Mouse (Mus musculus) heart, embryonic 14.5 days (tissue): ENCODE measurements around the gene Jph3. TPM values are rescaled to one million over a fixed set of nuclear protein-coding genes. Genes with fewer than 3 reads are reported as not detected.

Experiments
- ATAC-seq: fragments of 200-750 bp; cut with Nextera tagmentation; 2 replicates; pipeline ENCODE4 v1.8.0; 2017; ENCODE audit warnings: low read depth, moderate TSS enrichment; ENCODE audit not compliant: insufficient number of reproducible peaks, insufficient read depth, low FRiP score
- H3K27ac ChIP-seq, 2 experiments: fragments of 200-500 bp in 1 of 2; fragments of 300-500 bp in 1 of 2; sonication (generic) in 1 of 2; replicated peaks in 1 of 2; 2 replicates each; pipeline ENCODE4 v1.5.1; 2012 to 2014; ENCODE audit warnings: low read depth in 2 of 2, low read length in 2 of 2, control low read depth in 1 of 2, mild to moderate bottlenecking in 1 of 2, mixed read lengths in 1 of 2; ENCODE audit not compliant: control insufficient read depth in 1 of 2, insufficient read depth in 1 of 2
- H3K27me3 ChIP-seq: fragments of 300-500 bp; sonication (generic); 2 replicates; pipeline ENCODE4 v1.6.1; 2014; ENCODE audit warnings: mild to moderate bottlenecking, low read length, control low read depth; ENCODE audit not compliant: control insufficient read depth, insufficient read depth
- H3K36me3 ChIP-seq: fragments of 300-500 bp; sonication (generic); 2 replicates; pipeline ENCODE4 v1.6.1; 2014; ENCODE audit warnings: mild to moderate bottlenecking, control low read depth, low read length, mixed read lengths; ENCODE audit not compliant: control insufficient read depth, insufficient read depth
- H3K4me1 ChIP-seq, 2 experiments: fragments of 200-500 bp in 1 of 2; fragments of 300-500 bp in 1 of 2; sonication (generic) in 1 of 2; 2 replicates each; pipeline ENCODE4 v1.6.1; 2012 to 2014; ENCODE audit warnings: low read length in 2 of 2, control low read depth in 1 of 2, mixed read lengths in 1 of 2; ENCODE audit not compliant: control insufficient read depth in 2 of 2, insufficient read depth in 2 of 2
- H3K4me2 ChIP-seq: fragments of 300-500 bp; sonication (generic); 2 replicates; pipeline ENCODE4 v1.6.1; 2014; ENCODE audit warnings: mild to moderate bottlenecking, low read length
- H3K4me3 ChIP-seq, 2 experiments: fragments of 200-500 bp in 1 of 2; fragments of 300-500 bp in 1 of 2; sonication (generic) in 1 of 2; 2 replicates each; pipeline ENCODE4 v1.5.1; 2012 to 2014; ENCODE audit warnings: low read length in 2 of 2, mild to moderate bottlenecking in 2 of 2, control low read depth in 1 of 2, low read depth in 1 of 2, moderate library complexity in 1 of 2; ENCODE audit not compliant: control insufficient read depth in 1 of 2, insufficient read depth in 1 of 2
- H3K9ac ChIP-seq: fragments of 300-500 bp; sonication (generic); 2 replicates; pipeline ENCODE4 v1.6.1; 2014; ENCODE audit warnings: mild to moderate bottlenecking, low read length
- H3K9me3 ChIP-seq: fragments of 300-500 bp; sonication (generic); 2 replicates; pipeline ENCODE4 v1.6.1; 2016; ENCODE audit warnings: low read length, control low read depth; ENCODE audit not compliant: control insufficient read depth
- WGBS: fragments of 180-500 bp; shearing (Covaris S2); extraction: QIAGEN DNeasy Blood & Tissue Kit; methylation state at CpG from one replicate; pipeline ENCODE4 v1.1.7; 2014; 5-methylcytosine and 5-hydroxymethylcytosine counted together
- polyA plus RNA-seq: library from polyadenylated mRNA; unstranded; fragments of >200 nt; fragmentation: Nextera tagmentation; extraction: Ambion mirVana; gene quantifications from 2 replicates; pipeline ENCODE4 v1.2.1, GENCODE M21; 2014

Jph3 gene
- polyA plus RNA-seq, 1 experiment from 2014 or later, result 0.18 TPM

DNA sequence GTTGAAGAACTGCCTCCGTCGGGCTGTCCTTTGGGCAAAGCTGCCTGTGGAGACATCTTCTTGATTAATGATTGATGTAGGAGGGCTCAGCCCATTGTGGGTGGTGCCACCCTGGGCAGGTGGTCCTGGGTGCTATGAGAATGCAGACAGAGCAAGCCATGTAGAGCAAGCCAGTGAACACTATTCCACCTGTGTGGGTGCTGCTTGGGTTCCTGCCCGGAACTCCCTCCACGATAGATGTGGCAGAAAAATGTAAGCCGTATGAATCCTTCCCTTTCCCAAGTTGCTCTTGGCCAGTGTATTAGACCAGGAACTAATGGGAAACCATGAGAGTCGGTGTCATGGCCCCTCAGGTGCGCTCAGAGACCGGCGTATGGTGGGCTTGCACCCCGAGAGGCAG lies 11.3 kb downstream of the Jph3 start:
- Histone ChIP-seq H3K36me3 (no peaks in the 10 kb centered on the region), H3K9me3 (no peaks in the 10 kb centered on the region), H3K27me3 (no peaks in the 10 kb centered on the region; the same call in 1 of the 2 replicates), H3K4me1 (no peaks in the 10 kb centered on the region), H3K9ac (no peak overlapping the region), H3K4me3 (no peak overlapping the region), H3K27ac (no peak overlapping the region), H3K4me2 (no peak overlapping the region)
- 80% methylated on average over 10 of the region's 10 CpGs for WGBS
- ATAC-seq, result no peak

DNA sequence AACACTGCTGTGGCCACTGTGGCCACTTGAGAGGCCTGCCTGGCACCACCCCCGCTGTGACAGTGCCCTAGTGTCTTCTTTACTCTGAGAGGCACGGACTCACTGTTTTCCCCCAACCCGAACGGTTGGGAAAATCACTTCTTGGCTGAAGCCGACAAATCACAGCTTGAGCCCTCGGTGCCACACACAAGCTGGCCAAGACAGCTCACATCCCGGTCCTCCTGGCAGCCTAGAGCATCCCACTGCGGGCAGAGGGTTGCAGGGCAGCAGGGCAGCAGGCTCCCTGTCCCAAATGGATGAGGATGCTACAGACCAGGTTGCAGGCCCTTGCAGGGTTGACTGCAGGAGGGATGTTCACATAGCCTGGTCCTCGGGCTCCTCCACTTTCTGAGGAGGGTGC lies 20.1 kb downstream of the Jph3 start:
- H3K27me3 ChIP-seq, result peaks cover 40% of the 10 kb centered on the region
- H3K9ac ChIP-seq, result no peak overlapping the region
- ATAC-seq, result no peak
- H3K4me2 ChIP-seq, result no peak overlapping the region
- H3K36me3 ChIP-seq, result no peaks in the 10 kb centered on the region
- 70% methylated on average over 9 of the region's 9 CpGs for WGBS
- no peak overlapping the region for H3K4me3 ChIP-seq
- H3K4me1 ChIP-seq, result no peaks in the 10 kb centered on the region
- peaks cover 8% of the 10 kb centered on the region; the same call in 1 of the 2 replicates for H3K9me3 ChIP-seq
- H3K27ac ChIP-seq, result no peak overlapping the region

DNA sequence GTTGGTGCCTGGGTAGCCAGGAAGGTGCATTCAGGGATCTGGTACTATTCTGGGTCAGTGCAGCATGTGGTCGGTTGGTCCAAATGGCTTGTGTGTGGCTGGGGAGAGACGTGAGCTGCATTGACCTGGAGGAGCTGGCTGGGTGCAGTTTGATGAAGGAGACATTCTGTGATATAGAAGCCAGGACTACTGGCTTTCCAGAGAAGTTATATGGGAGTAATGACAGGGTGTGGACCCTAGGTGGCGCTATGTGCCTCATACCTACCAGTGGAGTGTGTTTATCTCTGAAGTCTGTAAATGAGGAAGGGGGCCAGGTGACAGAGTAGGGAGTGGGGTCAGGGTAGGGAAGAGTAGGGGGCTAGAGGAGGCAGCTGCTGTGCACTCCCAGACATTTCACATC lies 21.1 kb downstream of the Jph3 start:
- Histone ChIP-seq H3K4me1 (no peaks in the 10 kb centered on the region), H3K4me2 (no peak overlapping the region), H3K27me3 (peaks cover 46% of the 10 kb centered on the region), H3K36me3 (no peaks in the 10 kb centered on the region), H3K9me3 (peaks cover 8% of the 10 kb centered on the region; the same call in 1 of the 2 replicates), H3K4me3 (no peak overlapping the region), H3K27ac (no peak overlapping the region), H3K9ac (no peak overlapping the region)
- WGBS, result 35% methylated on average over 3 of the region's 3 CpGs
- no peak for ATAC-seq

DNA sequence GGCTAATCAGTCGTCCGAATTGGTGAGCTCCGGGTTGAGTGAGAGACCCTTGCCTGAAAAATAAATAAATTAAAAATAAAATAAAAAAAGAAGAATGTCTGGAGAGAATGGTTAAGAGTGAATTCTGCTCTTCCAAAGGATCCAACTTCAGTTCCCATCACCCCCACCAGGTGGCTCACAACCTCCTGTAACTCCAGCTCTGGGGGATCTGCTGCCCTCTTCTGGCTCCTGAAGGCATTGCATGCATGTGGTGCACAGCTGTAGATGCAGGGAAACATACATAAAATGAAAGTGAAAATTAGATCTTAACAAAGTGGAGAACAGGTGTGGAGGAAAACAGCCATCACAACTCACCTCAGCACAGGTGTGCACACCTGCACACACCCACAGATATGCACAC lies 22.0 kb downstream of the Jph3 start:
- H3K4me1 ChIP-seq, result no peaks in the 10 kb centered on the region
- 20% methylated on average over 3 of the region's 3 CpGs for WGBS
- H3K4me3 ChIP-seq, result no peak overlapping the region
- no peak overlapping the region for H3K27ac ChIP-seq
- no peak overlapping the region for H3K4me2 ChIP-seq
- H3K9ac ChIP-seq, result no peak overlapping the region
- no peaks in the 10 kb centered on the region for H3K36me3 ChIP-seq
- H3K9me3 ChIP-seq, result peaks cover 8% of the 10 kb centered on the region; the same call in 1 of the 2 replicates
- H3K27me3 ChIP-seq, result peaks cover 46% of the 10 kb centered on the region
- no peak for ATAC-seq

DNA sequence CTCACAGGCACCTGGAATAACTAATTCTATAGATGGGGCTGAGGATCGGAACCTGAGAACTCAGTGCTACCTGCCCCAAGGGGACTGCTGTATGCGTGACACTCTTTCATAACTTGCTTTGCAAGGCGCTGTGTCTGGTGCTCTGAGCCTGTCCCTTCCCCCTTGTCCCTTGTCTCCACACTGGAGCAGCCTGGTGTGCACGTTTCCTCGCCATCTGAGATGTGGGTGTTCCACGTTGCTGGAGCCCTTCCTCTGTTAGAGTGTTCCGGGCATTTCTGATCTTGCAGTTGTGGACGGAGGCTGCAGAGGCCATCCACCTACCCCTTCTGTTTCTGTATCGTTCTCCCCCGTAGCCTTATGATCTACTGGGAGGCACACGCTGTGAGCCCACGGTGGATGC lies 29.0 kb downstream of the Jph3 start:
- Histone ChIP-seq H3K4me2 (no peak overlapping the region), H3K36me3 (no peaks in the 10 kb centered on the region), H3K4me1 (no peaks in the 10 kb centered on the region), H3K27ac (no peak overlapping the region), H3K9me3 (no peaks in the 10 kb centered on the region), H3K4me3 (no peak overlapping the region), H3K27me3 (peaks cover 15% of the 10 kb centered on the region), H3K9ac (no peak overlapping the region)
- 52% methylated on average over 12 of the region's 12 CpGs for WGBS
- no peak for ATAC-seq

DNA sequence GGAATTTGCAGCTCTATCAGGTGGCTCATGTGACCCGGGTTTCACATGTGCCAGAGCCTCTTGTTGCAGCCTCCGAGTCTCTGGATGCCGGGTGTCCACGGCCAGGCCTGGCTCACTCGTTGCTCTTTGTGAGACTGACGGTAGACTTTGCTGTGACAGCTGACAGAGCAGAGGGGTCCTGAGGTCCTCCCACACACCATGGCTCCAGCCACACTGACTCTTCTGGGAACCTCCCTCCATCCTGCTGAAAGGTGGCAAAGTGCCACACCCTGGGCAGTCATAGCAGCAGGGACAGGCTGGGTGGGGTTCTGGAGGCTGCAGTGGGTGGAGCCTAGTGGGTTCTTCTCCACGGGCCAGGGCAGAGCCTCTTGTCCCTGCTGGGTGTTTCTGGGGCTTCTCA lies 31.1 kb downstream of the Jph3 start:
- Histone ChIP-seq H3K27ac (no peak overlapping the region), H3K4me3 (no peak overlapping the region), H3K9ac (no peak overlapping the region), H3K4me1 (no peaks in the 10 kb centered on the region), H3K27me3 (no peaks in the 10 kb centered on the region), H3K9me3 (no peaks in the 10 kb centered on the region), H3K4me2 (no peak overlapping the region), H3K36me3 (no peaks in the 10 kb centered on the region)
- no peak for ATAC-seq
- WGBS, result 66% methylated on average over 7 of the region's 7 CpGs

DNA sequence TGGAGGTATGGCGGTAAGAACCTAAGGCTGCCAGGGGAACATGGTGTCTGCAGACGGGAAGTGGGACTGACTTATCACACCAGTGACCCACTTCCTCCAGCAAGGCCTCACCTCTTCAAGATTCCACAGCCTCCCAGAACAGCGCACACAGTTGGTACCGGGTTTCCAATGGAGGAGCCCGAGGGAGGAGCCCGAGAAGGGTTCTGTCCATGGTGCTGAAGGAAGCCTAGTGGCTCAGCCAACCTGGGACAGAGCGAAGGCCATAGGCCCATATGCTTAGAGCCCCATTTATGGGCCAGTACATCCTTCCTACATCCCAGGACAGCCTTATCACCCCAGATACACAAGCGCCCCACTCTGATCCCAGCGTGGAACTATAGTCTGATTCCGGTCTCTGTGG lies 32.1 kb downstream of the Jph3 start:
- no peaks in the 10 kb centered on the region for H3K27me3 ChIP-seq
- no peak for ATAC-seq
- no peaks in the 10 kb centered on the region for H3K36me3 ChIP-seq
- no peak overlapping the region for H3K4me3 ChIP-seq
- H3K27ac ChIP-seq, result no peak overlapping the region
- no peaks in the 10 kb centered on the region for H3K4me1 ChIP-seq
- no peak overlapping the region for H3K4me2 ChIP-seq
- no peaks in the 10 kb centered on the region for H3K9me3 ChIP-seq
- H3K9ac ChIP-seq, result no peak overlapping the region
- WGBS, result 18% methylated on average over 10 of the region's 10 CpGs

DNA sequence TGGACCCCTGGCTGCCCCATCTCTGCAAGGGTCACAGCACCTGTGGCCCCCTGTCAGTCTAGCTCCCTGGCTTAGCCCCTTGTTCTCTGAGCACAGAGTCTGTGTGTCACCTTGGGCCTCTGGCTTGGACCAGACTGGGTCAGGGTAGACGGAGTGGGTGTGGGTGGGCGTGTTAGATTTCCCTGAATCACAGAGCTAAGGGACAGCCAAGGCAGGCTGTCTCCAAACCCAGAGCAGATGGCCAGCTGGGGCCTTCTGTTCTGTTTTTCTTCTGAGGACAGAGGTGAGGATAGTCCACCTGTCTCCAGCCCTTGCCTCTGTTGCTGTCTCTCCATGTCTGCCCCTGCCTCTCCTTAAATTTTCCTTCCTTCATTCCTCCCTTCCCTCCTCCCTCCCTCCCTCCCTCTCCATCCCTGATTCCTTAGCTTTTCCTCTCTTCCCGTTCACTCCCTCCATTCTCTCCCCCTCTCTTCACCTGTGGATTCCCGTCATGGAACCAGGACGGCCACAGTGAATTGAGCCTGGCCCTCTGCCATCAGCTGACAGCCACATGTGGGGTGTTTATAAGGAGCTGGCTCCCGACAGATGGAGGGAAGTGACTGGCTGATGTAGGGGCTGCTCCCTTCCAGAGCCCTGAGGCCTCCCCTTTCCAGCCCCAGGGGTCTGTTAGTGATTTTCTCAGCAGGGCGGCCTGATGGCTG lies 33.7 kb downstream of the Jph3 start:
- WGBS, result 42% methylated on average over 7 of the region's 7 CpGs
- Histone ChIP-seq H3K27ac (no peak overlapping the region), H3K9me3 (no peaks in the 10 kb centered on the region), H3K4me2 (no peak overlapping the region), H3K36me3 (no peaks in the 10 kb centered on the region), H3K27me3 (no peaks in the 10 kb centered on the region), H3K4me3 (no peak overlapping the region), H3K9ac (no peak overlapping the region), H3K4me1 (no peaks in the 10 kb centered on the region)
- no peak for ATAC-seq
